Mouse (Mus musculus): ENCODE measurements at regions not wholly inside any gene's neighbourhood (a gene's known extent, or its start where the extent isn't known, plus 50 kb on each side); places are given as distances from the start of the nearest gene placed in this dataset.

DNA sequence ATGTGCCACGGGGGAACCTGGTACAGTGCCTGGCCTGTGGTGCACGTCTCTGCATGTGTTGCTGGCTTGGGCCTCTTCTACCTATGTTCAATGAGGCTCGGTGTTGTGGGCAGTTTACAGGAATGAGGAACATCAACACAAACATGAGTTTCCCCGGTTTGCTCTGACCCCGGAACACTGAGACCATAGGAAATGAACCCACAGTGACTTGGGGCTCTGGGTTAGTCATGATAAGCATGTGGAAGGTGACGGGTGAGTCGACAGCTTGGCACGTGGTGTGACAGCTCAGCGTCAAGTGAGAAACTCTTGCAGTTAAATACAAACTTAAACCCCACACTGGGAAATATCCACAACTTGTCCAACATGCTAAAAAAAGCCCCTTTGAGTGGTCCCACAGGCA lies 122.4 kb upstream of the Klf14 start:
- TF ChIP-seq CTCF (IDR thresholded peaks at IDR 0.05; ENCODE audit: low read depth, low read length) = no peak
- no peak for TF ChIP-seq POLR2A (IDR thresholded peaks at IDR 0.05; ENCODE audit: insufficient read depth, low read length)
- TF ChIP-seq EP300 (IDR thresholded peaks at IDR 0.05; ENCODE audit: insufficient read depth, low read depth, low read length) = no peak
- Histone ChIP-seq H3K4me3 (ENCODE audit: low read depth, low read length) (no peak overlapping the region), H3K36me3 (ENCODE audit: control insufficient read depth, insufficient read depth, low read length, poor library complexity, severe bottlenecking) (no peaks in the 10 kb centered on the region), H3K9me3 (replicated peaks; ENCODE audit: control insufficient read depth, insufficient read depth, low read length, poor library complexity, severe bottlenecking) (no peaks in the 10 kb centered on the region), H3K4me1 (ENCODE audit: control insufficient read depth, insufficient read depth, low read length) (peaks cover 4% of the 10 kb centered on the region), H3K27ac (ENCODE audit: insufficient read depth, low read length) (no peak overlapping the region), H3K27me3 (ENCODE audit: control insufficient read depth, insufficient read depth, low read length, poor library complexity, severe bottlenecking) (no peaks in the 10 kb centered on the region), H3K9ac (ENCODE audit: low read depth, poor library complexity, severe bottlenecking) (no peak overlapping the region)

GRCm38 (mm10) chr6:31081988-31082387 lies 123.1 kb upstream of the Klf14 start:
- Histone ChIP-seq H3K9me3 (replicated peaks; ENCODE audit: control insufficient read depth, insufficient read depth, low read length, poor library complexity, severe bottlenecking) (no peaks in the 10 kb centered on the region), H3K4me3 (ENCODE audit: low read depth, low read length) (no peak overlapping the region), H3K4me1 (ENCODE audit: control insufficient read depth, insufficient read depth, low read length) (peaks cover 4% of the 10 kb centered on the region), H3K27ac (ENCODE audit: insufficient read depth, low read length) (no peak overlapping the region), H3K9ac (ENCODE audit: low read depth, poor library complexity, severe bottlenecking) (no peak overlapping the region), H3K27me3 (ENCODE audit: control insufficient read depth, insufficient read depth, low read length, poor library complexity, severe bottlenecking) (no peaks in the 10 kb centered on the region), H3K36me3 (ENCODE audit: control insufficient read depth, insufficient read depth, low read length, poor library complexity, severe bottlenecking) (no peaks in the 10 kb centered on the region)
- no peak for TF ChIP-seq EP300 (IDR thresholded peaks at IDR 0.05; ENCODE audit: insufficient read depth, low read depth, low read length)
- no peak for TF ChIP-seq CTCF (IDR thresholded peaks at IDR 0.05; ENCODE audit: low read depth, low read length)
- no peak for TF ChIP-seq POLR2A (IDR thresholded peaks at IDR 0.05; ENCODE audit: insufficient read depth, low read length)

DNA sequence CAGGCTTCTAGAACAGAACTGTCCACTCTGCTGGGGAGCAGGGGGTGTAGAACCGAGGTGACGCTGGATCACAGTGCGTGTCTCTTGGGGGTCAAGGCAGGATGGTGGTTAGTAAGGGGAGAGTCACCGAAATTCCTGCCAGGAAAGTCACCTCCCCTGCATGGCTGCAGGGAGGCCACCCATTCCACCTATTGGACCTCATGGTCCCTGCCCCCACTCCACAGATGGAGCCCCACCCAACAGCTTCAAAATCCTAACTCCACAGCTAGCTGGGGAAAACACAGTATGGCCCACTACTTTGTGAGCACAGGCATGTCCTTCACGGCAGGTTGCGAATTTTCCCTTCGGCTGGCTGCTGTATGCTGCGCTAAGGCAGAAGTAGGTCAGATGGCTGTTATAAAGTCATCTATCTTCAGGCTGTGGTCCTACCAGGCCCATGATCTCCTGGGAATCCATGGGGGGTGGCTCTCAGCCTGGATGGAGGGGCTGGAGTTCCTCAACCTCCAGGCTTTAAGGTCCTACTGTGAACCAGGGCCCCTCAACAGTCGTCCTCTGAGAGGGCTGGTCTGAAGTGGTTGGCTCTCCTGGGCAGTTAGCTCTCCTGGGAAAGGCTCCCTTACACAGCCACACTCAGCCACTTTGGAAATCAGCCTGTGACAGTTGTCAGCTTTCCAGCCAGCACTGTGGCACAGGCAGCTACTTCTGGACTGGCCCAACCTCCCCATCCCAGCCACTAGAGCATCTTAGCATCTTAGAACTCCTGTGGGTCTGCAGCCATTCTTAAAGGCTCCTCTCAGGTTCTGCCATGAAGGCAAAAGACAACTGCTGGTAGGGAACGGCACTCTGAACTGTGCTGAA lies 124.0 kb upstream of the Klf14 start:
- H3K9ac ChIP-seq (ENCODE audit: low read depth, poor library complexity, severe bottlenecking) = no peak overlapping the region
- no peaks in the 10 kb centered on the region for H3K27me3 ChIP-seq (ENCODE audit: control insufficient read depth, insufficient read depth, low read length, poor library complexity, severe bottlenecking)
- no peak overlapping the region for H3K4me3 ChIP-seq (ENCODE audit: low read depth, low read length)
- H3K9me3 ChIP-seq (replicated peaks; ENCODE audit: control insufficient read depth, insufficient read depth, low read length, poor library complexity, severe bottlenecking) = no peaks in the 10 kb centered on the region
- no peak overlapping the region for H3K27ac ChIP-seq (ENCODE audit: insufficient read depth, low read length)
- H3K36me3 ChIP-seq (ENCODE audit: control insufficient read depth, insufficient read depth, low read length, poor library complexity, severe bottlenecking) = no peaks in the 10 kb centered on the region
- TF ChIP-seq CTCF (IDR thresholded peaks at IDR 0.05; ENCODE audit: low read depth, low read length) (no peak), POLR2A (IDR thresholded peaks at IDR 0.05; ENCODE audit: insufficient read depth, low read length) (no peak), EP300 (IDR thresholded peaks at IDR 0.05; ENCODE audit: insufficient read depth, low read depth, low read length) (no peak)
- H3K4me1 ChIP-seq (ENCODE audit: control insufficient read depth, insufficient read depth, low read length) = no peaks in the 10 kb centered on the region

DNA sequence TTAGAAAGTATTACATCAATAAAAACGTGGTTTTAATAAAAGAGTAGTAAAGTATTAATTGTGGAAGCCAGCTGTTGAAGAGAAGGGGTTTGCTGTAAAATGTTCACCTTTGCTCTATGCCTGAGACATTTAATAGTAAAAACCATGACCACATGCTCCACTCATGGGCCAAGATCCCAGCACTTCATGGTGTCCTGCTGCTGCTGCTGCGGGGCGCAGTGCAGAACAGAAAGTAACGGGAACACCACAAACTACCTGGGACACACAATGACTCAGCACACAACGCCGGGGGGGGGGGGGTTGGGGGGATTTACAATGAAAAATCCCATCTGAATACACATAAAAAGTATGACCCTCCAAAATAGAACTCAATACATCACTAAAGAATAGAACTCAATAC lies 124.8 kb upstream of the Klf14 start:
- H3K9me3 ChIP-seq (replicated peaks; ENCODE audit: control insufficient read depth, insufficient read depth, low read length, poor library complexity, severe bottlenecking) = no peaks in the 10 kb centered on the region
- TF ChIP-seq POLR2A (IDR thresholded peaks at IDR 0.05; ENCODE audit: insufficient read depth, low read length) (no peak), CTCF (IDR thresholded peaks at IDR 0.05; ENCODE audit: low read depth, low read length) (no peak), EP300 (IDR thresholded peaks at IDR 0.05; ENCODE audit: insufficient read depth, low read depth, low read length) (no peak)
- no peaks in the 10 kb centered on the region for H3K27me3 ChIP-seq (ENCODE audit: control insufficient read depth, insufficient read depth, low read length, poor library complexity, severe bottlenecking)
- H3K27ac ChIP-seq (ENCODE audit: insufficient read depth, low read length) = no peak overlapping the region
- H3K4me3 ChIP-seq (ENCODE audit: low read depth, low read length) = no peak overlapping the region
- no peaks in the 10 kb centered on the region for H3K36me3 ChIP-seq (ENCODE audit: control insufficient read depth, insufficient read depth, low read length, poor library complexity, severe bottlenecking)
- no peak overlapping the region for H3K9ac ChIP-seq (ENCODE audit: low read depth, poor library complexity, severe bottlenecking)
- no peaks in the 10 kb centered on the region for H3K4me1 ChIP-seq (ENCODE audit: control insufficient read depth, insufficient read depth, low read length)

- no peak for TF ChIP-seq POLR2A (IDR thresholded peaks at IDR 0.05; ENCODE audit: insufficient read depth, low read length)
- TF ChIP-seq EP300 (IDR thresholded peaks at IDR 0.05; ENCODE audit: insufficient read depth, low read depth, low read length) = no peak
- TF ChIP-seq CTCF (IDR thresholded peaks at IDR 0.05; ENCODE audit: low read depth, low read length) = no peak
- no peaks in the 10 kb centered on the region for H3K27me3 ChIP-seq (ENCODE audit: control insufficient read depth, insufficient read depth, low read length, poor library complexity, severe bottlenecking)
- no peak overlapping the region for H3K9ac ChIP-seq (ENCODE audit: low read depth, poor library complexity, severe bottlenecking)
- H3K27ac ChIP-seq (ENCODE audit: insufficient read depth, low read length) = no peak overlapping the region
- no peak overlapping the region for H3K4me3 ChIP-seq (ENCODE audit: low read depth, low read length)
- H3K4me1 ChIP-seq (ENCODE audit: control insufficient read depth, insufficient read depth, low read length) = no peaks in the 10 kb centered on the region
- H3K36me3 ChIP-seq (ENCODE audit: control insufficient read depth, insufficient read depth, low read length, poor library complexity, severe bottlenecking) = no peaks in the 10 kb centered on the region
- no peaks in the 10 kb centered on the region for H3K9me3 ChIP-seq (replicated peaks; ENCODE audit: control insufficient read depth, insufficient read depth, low read length, poor library complexity, severe bottlenecking)
Observed at GRCm38 (mm10) chr6:31085063-31085759, 126.3 kb upstream of the Klf14 start.

- Histone ChIP-seq H3K27me3 (ENCODE audit: control insufficient read depth, insufficient read depth, low read length, poor library complexity, severe bottlenecking) (no peaks in the 10 kb centered on the region), H3K36me3 (ENCODE audit: control insufficient read depth, insufficient read depth, low read length, poor library complexity, severe bottlenecking) (no peaks in the 10 kb centered on the region), H3K27ac (ENCODE audit: insufficient read depth, low read length) (no peak overlapping the region), H3K4me1 (ENCODE audit: control insufficient read depth, insufficient read depth, low read length) (no peaks in the 10 kb centered on the region), H3K9ac (ENCODE audit: low read depth, poor library complexity, severe bottlenecking) (no peak overlapping the region), H3K4me3 (ENCODE audit: low read depth, low read length) (no peak overlapping the region), H3K9me3 (replicated peaks; ENCODE audit: control insufficient read depth, insufficient read depth, low read length, poor library complexity, severe bottlenecking) (no peaks in the 10 kb centered on the region)
- TF ChIP-seq CTCF (IDR thresholded peaks at IDR 0.05; ENCODE audit: low read depth, low read length) (no peak), EP300 (IDR thresholded peaks at IDR 0.05; ENCODE audit: insufficient read depth, low read depth, low read length) (no peak), POLR2A (IDR thresholded peaks at IDR 0.05; ENCODE audit: insufficient read depth, low read length) (no peak)
Observed at GRCm38 (mm10) chr6:31085760-31086108, 126.9 kb upstream of the Klf14 start.
